Mouse (Mus musculus): ENCODE data around the gene Hist1h2bl. TPM values are rescaled to one million over a fixed set of nuclear protein-coding genes. Genes with fewer than 3 reads are reported as not detected.
A peak's percentile ranks its signal among the peaks of the same experiment; 100 is the strongest.
"Not testable (repeated sequence)": the region's sequence is repeated elsewhere in the genome, so short reads cannot be mapped to it uniquely, and the experiment has no call there.

Gene Hist1h2bl
- polyA plus RNA-seq, 1 experiment from 2014 or later, result not detected

DNA sequence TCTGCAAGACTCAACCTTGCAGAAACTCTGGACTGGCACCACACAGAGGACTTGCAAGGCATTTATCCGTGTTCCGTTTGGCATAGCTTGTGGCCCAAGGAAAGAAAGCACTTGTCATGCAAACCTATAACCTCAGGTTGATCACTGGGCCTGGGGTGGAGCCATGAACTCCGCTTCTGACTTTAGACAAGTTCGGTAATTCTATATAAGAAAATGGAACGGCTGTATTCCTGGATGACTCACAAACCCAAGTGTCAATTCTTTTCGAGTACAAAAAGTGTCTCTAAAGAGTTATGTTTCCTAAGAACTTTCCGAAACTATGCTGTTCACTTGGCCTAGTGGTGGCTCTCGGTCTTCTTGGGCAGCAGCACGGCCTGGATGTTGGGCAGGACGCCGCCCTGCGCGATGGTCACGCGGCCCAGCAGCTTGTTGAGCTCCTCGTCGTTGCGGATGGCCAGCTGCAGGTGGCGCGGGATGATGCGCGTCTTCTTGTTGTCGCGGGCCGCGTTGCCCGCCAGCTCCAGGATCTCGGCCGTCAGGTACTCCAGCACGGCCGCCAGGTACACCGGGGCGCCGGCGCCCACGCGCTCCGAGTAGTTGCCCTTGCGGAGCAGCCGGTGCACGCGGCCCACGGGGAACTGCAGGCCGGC lies 5.3 kb upstream of the Hist1h2bl start:
- not testable (repeated sequence) for H3K9me3 ChIP-seq (replicated peaks); H3K36me3 ChIP-seq; H3K27me3 ChIP-seq (replicated peaks)
- peak overlapping the region; percentile 70 for H3K4me2 ChIP-seq
- WGBS, result under 1% methylated on average over 21 of the region's 44 CpGs
- peak; percentile 15 for ATAC-seq (ENCODE audit: low FRiP score)
- H3K9ac ChIP-seq (replicated peaks), result 0 out of 2 replicates have a peak overlapping the region, but pooled peaks have one; percentile 24
- H3K4me1 ChIP-seq, result peaks cover 28% of the 10 kb centered on the region
- H3K27ac ChIP-seq (replicated peaks), result peak overlapping the region; percentile 85
- peak overlapping the region; percentile 43 for H3K4me3 ChIP-seq (replicated peaks)

DNA sequence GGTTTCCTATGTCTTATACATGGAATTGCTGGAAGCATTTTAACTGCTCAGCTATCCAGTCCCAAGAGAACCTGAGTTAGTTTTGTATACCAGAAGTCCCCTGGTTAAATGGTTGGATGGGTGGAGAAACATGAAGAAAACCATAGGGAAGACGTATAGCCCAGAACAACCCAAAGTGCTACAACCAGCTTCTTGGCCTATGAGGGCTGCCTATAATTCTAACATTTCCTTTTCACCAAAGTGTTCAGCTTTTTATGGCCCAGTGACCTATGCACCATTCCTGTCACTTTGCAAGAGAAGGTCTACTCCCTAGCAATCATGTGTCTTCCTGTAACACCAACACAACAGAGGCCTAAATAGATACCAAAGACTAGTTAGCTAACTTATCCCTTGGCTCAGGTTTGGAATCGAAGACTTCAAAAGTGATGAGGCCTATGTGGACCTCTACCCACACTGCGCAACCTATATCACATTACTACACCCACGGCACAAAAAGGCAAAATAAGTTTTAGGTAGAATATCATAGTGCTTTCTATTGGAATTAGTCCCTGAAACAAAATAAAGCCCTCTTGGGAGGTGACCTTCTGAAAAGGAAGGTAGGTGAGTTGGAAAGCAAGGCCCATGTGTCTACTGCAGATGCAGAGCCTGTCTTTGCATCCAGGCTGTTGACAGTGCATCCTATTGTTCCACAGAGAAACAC lies 2.6 kb upstream of the Hist1h2bl start:
- H3K9ac ChIP-seq (replicated peaks), result peak overlapping the region; percentile 43; the same call in 1 of the 2 replicates
- H3K27ac ChIP-seq (replicated peaks), result peak overlapping the region; percentile 60
- no peak for ATAC-seq (ENCODE audit: low FRiP score)
- H3K4me2 ChIP-seq, result peak overlapping the region; percentile 86
- WGBS, result 61% methylated on average over 4 of the region's 4 CpGs
- H3K27me3 ChIP-seq (replicated peaks), result no peaks in the 10 kb centered on the region
- H3K9me3 ChIP-seq (replicated peaks), result no peaks in the 10 kb centered on the region
- H3K4me3 ChIP-seq (replicated peaks), result peak overlapping the region; percentile 42
- peaks cover 37% of the 10 kb centered on the region for H3K4me1 ChIP-seq
- H3K36me3 ChIP-seq, result no peaks in the 10 kb centered on the region

DNA sequence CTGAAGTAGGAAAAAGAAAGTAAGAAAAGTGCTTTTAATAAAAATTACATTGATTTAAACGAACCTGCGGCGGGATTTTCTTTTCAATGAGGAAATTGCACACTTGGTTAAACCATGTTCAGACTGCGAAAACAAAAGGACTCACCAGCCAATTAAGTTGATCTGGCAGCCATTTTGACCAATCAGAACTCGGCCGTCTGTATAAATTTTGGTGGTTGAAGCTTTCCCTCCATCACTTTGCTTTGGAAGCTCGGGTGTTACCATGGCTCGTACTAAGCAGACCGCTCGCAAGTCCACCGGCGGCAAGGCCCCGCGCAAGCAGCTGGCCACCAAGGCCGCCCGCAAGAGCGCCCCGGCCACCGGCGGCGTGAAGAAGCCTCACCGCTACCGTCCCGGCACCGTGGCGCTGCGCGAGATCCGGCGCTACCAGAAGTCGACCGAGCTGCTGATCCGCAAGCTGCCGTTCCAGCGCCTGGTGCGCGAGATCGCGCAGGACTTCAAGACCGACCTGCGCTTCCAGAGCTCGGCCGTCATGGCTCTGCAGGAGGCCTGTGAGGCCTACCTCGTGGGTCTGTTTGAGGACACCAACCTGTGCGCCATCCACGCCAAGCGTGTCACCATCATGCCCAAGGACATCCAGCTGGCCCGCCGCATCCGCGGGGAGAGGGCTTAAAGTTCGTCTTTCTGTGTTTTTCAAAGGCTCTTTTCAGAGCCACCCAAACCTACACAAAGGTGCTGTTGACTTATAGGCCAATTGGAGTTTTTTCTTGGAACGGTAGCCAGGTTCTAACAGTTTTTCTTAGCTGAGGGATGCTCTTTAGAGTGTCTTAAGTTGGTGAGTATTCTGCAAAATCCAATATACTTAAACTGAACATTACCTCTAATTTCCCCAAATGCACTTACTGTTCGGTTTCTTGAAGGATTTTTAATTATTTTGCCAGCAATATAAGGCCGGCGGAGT lies 1.7 kb upstream of the Hist1h2bl start, which contains the start of gene Hist1h3h:
TSS of gene Hist1h3h (plus strand) at position 263 of the 961 bp plus-strand sequence.
- H3K9me3 ChIP-seq (replicated peaks); H3K36me3 ChIP-seq; H3K27me3 ChIP-seq (replicated peaks): not testable (repeated sequence)
- Histone ChIP-seq H3K27ac (replicated peaks) (peak within 1 kb of the TSS; percentile 90), H3K4me2 (peak within 1 kb of the TSS; percentile 86), H3K4me1 (peaks cover 36% of the 10 kb centered on the region), H3K4me3 (replicated peaks) (peak within 1 kb of the TSS; percentile 42), H3K9ac (replicated peaks) (peak within 1 kb of the TSS; percentile 55)
- ATAC-seq (ENCODE audit: low FRiP score), result peak; percentile 53; the same call in 1 of the 2 replicates
- WGBS, result under 1% methylated on average over 30 of the region's 56 CpGs

DNA sequence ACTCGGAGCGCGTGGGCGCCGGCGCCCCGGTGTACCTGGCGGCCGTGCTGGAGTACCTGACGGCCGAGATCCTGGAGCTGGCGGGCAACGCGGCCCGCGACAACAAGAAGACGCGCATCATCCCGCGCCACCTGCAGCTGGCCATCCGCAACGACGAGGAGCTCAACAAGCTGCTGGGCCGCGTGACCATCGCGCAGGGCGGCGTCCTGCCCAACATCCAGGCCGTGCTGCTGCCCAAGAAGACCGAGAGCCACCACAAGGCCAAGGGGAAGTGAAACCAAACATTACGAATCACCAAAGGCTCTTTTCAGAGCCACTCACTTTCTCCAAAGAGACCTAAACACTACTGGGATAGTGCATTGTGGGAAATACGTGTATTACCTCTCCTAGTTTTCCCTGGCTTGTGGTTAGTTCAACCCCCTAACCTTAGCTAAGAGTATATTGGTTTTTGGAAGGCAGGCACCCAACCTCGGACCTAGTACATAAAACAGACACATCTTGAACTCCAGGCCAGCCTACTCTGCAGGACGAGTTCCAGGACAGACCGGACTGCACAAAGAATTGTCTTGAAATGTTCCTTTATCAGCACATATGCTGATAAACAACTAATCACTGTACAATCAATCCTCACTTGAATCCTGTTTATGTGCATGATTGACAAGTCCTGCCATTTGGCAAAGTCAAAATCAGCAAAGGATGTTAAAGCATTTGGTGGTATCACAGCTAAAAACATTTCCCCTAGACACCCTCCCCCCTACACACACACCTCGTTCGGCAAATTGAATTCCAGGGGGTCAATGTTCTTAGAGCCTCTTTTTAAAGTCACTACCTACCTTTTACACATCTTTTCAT lies 823 bp upstream of the Hist1h2bl start:
- H3K4me2 ChIP-seq, result peak overlapping the region; percentile 86
- peak overlapping the region; percentile 55 for H3K9ac ChIP-seq (replicated peaks)
- WGBS, result under 1% methylated on average over 9 of the region's 38 CpGs
- not testable (repeated sequence) for H3K36me3 ChIP-seq; H3K27me3 ChIP-seq (replicated peaks); H3K9me3 ChIP-seq (replicated peaks)
- peaks cover 31% of the 10 kb centered on the region for H3K4me1 ChIP-seq
- ATAC-seq (ENCODE audit: low FRiP score), result peak; percentile 28
- H3K27ac ChIP-seq (replicated peaks), result peak overlapping the region; percentile 90
- peak overlapping the region; percentile 42 for H3K4me3 ChIP-seq (replicated peaks)

DNA sequence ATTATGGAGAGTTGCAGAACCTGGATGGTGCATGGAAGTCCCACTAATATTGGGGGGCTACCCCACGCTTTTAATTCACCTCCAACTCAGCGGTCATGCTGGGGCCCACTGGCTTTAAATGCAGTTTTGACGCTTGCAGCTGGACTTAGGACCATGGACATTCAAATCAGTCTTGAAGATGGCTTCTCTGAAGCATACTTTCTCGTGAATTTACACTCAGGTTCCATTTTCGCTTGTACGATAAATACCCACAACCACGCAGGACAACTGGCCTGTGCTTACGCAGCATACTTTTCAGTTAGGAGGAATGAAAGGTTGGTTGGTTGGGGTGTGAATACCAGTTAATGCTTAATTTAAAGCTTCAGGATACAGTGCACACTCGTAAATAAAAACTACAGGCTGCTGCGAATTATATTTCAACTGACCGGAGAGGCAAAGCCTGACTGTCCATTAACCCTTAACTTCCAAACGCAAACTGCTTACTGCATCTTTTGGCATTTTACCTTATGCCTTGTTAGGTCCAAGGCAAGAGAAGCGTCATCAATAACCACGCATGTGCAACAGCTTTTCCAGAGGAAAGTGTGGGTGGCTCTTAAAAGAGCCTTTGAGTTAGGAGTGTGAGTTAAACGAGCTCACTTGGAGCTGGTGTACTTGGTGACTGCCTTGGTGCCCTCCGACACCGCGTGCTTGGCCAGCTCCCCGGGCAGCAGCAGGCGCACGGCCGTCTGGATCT lies 646 bp downstream of the Hist1h2bl start:
- Histone ChIP-seq H3K4me3 (replicated peaks) (peak overlapping the region; percentile 42), H3K9me3 (replicated peaks) (no peaks in the 10 kb centered on the region), H3K4me2 (peak overlapping the region; percentile 86), H3K9ac (replicated peaks) (peak overlapping the region; percentile 50), H3K27me3 (replicated peaks) (no peaks in the 10 kb centered on the region), H3K36me3 (no peaks in the 10 kb centered on the region), H3K4me1 (peaks cover 26% of the 10 kb centered on the region), H3K27ac (replicated peaks) (peak overlapping the region; percentile 90)
- ATAC-seq (ENCODE audit: low FRiP score), result no peak
- under 1% methylated on average over 22 of the region's 22 CpGs for WGBS

DNA sequence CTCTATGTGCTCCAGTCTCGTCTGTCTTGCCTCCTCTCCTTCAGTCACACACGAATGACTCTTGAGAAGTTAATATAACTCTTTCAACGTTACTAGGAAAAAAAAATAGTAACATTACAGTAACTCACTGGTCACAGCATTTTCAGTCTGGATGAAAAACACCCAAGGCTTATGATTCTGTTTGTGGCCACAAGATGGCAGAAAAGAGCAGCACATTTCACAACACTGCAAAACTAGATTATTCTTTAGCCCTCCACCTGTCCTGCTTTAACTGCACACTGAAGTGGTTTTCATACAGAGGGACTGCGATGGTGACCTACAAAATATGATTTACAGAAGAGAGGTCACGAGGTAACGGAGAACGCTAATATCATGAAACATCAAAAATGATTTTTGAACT lies 1.2 kb downstream of the Hist1h2bl start:
- Histone ChIP-seq H3K4me3 (replicated peaks) (peak overlapping the region; percentile 42), H3K4me2 (peak overlapping the region; percentile 86), H3K9me3 (replicated peaks) (no peaks in the 10 kb centered on the region), H3K9ac (replicated peaks) (peak overlapping the region; percentile 50), H3K27ac (replicated peaks) (peak overlapping the region; percentile 90; the same call in 1 of the 2 replicates), H3K36me3 (no peaks in the 10 kb centered on the region), H3K27me3 (replicated peaks) (no peaks in the 10 kb centered on the region), H3K4me1 (peaks cover 26% of the 10 kb centered on the region)
- no peak for ATAC-seq (ENCODE audit: low FRiP score)
- WGBS, result under 1% methylated on average over 7 of the region's 7 CpGs

DNA sequence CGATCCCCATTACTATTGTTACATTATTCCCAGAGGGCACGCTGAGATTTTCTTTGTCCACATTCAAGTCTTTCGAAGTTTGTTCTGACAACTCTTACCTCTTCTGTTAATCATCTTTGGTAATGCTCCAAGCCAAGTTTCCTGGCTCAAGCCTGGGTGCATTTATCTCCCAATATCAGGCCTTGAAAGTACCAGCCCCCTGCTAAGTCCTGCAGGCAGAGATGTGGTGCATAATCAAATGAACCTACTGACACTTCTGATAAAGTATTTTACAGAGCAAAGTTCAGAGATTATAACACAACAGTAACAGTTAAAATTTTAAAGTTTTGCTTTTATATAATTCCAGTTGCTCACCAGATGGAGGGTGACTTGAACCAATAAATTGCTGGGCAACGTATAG lies 4.2 kb downstream of the Hist1h2bl start:
- H3K27ac ChIP-seq (replicated peaks), result no peak overlapping the region
- H3K4me1 ChIP-seq, result peaks cover 10% of the 10 kb centered on the region
- ATAC-seq (ENCODE audit: low FRiP score), result no peak
- no peaks in the 10 kb centered on the region for H3K36me3 ChIP-seq
- no peak overlapping the region for H3K9ac ChIP-seq (replicated peaks)
- no peaks in the 10 kb centered on the region for H3K27me3 ChIP-seq (replicated peaks)
- 28% methylated on average over 4 of the region's 4 CpGs for WGBS
- H3K4me3 ChIP-seq (replicated peaks), result peak overlapping the region; percentile 68
- H3K9me3 ChIP-seq (replicated peaks), result no peaks in the 10 kb centered on the region
- peak overlapping the region; percentile 72 for H3K4me2 ChIP-seq

DNA sequence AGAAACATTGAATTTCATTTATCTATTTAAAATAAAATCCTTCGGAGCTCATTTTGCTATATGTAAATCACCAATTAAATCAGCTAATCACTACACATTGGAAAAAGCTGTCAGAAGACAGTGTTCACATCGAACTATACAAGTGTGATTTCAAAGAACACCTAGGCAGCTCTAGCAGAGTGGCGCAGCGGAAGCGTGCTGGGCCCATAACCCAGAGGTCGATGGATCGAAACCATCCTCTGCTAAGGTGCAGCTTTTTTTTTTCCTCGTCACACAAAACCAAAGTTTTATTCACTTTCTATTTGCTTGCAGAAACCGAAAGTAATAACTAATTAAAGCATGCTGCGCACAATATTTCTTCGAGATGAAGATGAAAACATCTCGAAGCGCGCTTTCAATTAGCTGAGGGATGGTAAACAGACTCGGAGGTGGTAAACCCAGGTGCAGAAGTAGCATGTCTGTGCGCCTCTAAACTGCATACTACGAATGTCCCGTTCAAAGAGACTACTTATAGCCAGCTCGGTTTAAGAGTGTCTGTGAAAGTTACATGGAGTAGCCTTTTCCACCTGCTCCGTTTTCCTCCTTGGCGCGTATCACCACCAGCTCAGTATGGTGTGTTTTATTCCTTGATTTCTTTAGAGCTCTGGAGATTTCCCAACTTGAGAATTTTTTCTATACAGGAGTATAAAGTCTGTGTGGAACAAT lies 5.0 kb downstream of the Hist1h2bl start:
- no peaks in the 10 kb centered on the region for H3K36me3 ChIP-seq
- H3K27ac ChIP-seq (replicated peaks), result no peak overlapping the region
- peak; percentile 91 for ATAC-seq (ENCODE audit: low FRiP score)
- peak overlapping the region; percentile 68 for H3K4me3 ChIP-seq (replicated peaks)
- WGBS, result 2% methylated on average over 22 of the region's 22 CpGs
- no peaks in the 10 kb centered on the region for H3K27me3 ChIP-seq (replicated peaks)
- peak overlapping the region; percentile 72 for H3K4me2 ChIP-seq
- H3K4me1 ChIP-seq, result peaks cover 9% of the 10 kb centered on the region
- peak overlapping the region; percentile 40 for H3K9ac ChIP-seq (replicated peaks)
- no peaks in the 10 kb centered on the region for H3K9me3 ChIP-seq (replicated peaks)

DNA sequence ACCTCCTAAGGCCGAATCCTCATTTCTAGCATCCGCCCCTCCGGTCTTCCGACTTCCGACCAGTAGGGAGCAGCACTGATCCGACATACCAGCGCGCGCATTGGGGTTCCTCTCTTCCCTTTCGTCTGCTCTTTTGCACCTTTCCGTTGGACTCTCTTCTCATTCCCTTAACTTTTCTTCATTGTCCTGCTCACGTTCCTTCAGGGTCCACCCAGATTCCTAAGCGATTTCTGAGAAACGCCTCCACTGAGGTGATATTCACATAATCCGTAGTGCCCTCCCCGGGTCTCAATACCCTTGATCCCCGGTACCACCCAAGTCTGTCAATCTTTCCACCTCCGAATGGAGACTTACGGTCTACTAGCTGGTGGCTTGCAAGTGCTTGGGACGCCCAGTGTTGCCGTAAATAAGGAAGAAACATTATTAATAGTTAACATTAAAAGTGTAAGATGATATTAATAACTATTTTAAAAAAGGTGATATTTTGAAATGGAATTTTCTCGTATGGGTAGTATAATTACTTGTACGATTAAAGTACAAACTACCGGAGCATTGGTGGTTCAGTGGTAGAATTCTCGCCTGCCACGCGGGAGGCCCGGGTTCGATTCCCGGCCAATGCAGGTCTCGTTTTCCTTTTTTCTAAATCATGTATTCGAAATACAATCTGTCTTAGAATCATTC lies 5.8 kb downstream of the Hist1h2bl start:
- peak overlapping the region; percentile 64 for H3K9ac ChIP-seq (replicated peaks)
- ATAC-seq (ENCODE audit: low FRiP score), result peak; percentile 93
- H3K4me1 ChIP-seq, result peaks cover 4% of the 10 kb centered on the region
- H3K4me3 ChIP-seq (replicated peaks), result peak overlapping the region; percentile 68
- no peaks in the 10 kb centered on the region for H3K36me3 ChIP-seq
- H3K27me3 ChIP-seq (replicated peaks), result no peaks in the 10 kb centered on the region
- peak overlapping the region; percentile 72 for H3K4me2 ChIP-seq
- H3K9me3 ChIP-seq (replicated peaks), result no peaks in the 10 kb centered on the region
- WGBS, result under 1% methylated on average over 32 of the region's 32 CpGs
- H3K27ac ChIP-seq (replicated peaks), result peak overlapping the region; percentile 88
